Mouse (Mus musculus) kidney, adult 2 months (tissue): ENCODE measurements around the gene Figla.

ENCODE experiments used
- CTCF ChIP-seq: fragments of 200-500 bp; conservative IDR thresholded peaks from 2 replicates; pipeline ENCODE4 v1.5.1; 2011; ENCODE audit warnings: low read depth, mild to moderate bottlenecking, control low read depth, low read length, moderate library complexity, mixed read lengths; ENCODE audit not compliant: insufficient read depth, insufficient read length
- POLR2A ChIP-seq: fragments of 200-500 bp; IDR thresholded peaks from one replicate; pipeline ENCODE4 v1.6.1; 2011; ENCODE audit warnings: low read depth, low read length, control low read depth

DNA sequence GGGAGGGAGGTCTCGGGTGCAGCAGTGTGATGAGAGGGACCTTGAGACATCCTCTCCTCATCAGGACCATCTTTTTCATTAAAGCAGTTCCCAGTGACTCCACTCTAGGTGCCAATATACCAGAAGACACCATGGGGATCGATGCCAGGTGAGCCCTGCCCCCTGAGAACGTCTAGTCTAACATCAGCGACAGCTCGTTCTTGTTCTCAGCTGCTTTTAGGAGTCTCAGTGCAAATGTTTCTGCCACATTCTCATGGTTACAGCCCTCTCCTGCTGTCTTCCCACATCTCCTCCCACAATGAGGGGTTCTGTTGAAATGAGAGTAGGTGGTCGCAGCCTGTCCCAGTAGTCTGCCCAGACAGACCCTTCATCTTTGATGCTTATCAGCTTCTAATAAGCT lies 50.8 kb downstream of the Figla start:
- TF ChIP-seq CTCF (no peak), POLR2A (no peak)
